ENCODE assay signal across 29 mouse cellular contexts in genomic region chr3:57223773-57224172, GRCm38 (mm10).
DNase-seq lines count a peak whose midpoint lies in the region; ATAC-seq and TF ChIP-seq lines count a peak whose summit lies in the region.
"Had no signal": no experiment of that assay in that cellular context is flagged by ENCODE, and none has a peak within 500 bp of the region (broad histone marks: within the 10 kb centered on the region; RNA-seq: fewer than 3 reads in every experiment).

No protein-coding gene starts in this region.

- no peaks in the 10 kb centered on the region for H3K36me3 ChIP-seq in hindbrain, embryonic 13.5 days
- no peaks in the 10 kb centered on the region for H3K36me3 ChIP-seq in hindbrain, embryonic 12.5 days
- no peaks in the 10 kb centered on the region for H3K36me3 ChIP-seq in midbrain, embryonic 15.5 days (replicated peaks)
- no peaks in the 10 kb centered on the region for H3K36me3 ChIP-seq in midbrain, embryonic 10.5 days
- no peaks in the 10 kb centered on the region for H3K36me3 ChIP-seq in midbrain, postnatal 0 days (ENCODE audit: insufficient read depth, low read length)
- H3K36me3 ChIP-seq in liver, postnatal 0 days (replicated peaks; ENCODE audit: insufficient read depth, low read length) = no peaks in the 10 kb centered on the region
- H3K36me3 ChIP-seq: embryonic facial prominence, embryonic 10.5 days; embryonic facial prominence, embryonic 15.5 days; heart, embryonic 10.5 days; heart, embryonic 15.5 days; neural tube, embryonic 12.5 days had no signal

- WGBS in hindbrain, embryonic 13.5 days = 49% methylated on average over 2 of the region's 2 CpGs
- WGBS in hindbrain, embryonic 12.5 days = 61% methylated on average over 2 of the region's 2 CpGs
- WGBS in midbrain, embryonic 15.5 days = 30% methylated on average over 2 of the region's 2 CpGs
- 63% methylated on average over 2 of the region's 2 CpGs for WGBS in midbrain, embryonic 10.5 days
- WGBS in midbrain, postnatal 0 days = 34% methylated on average over 2 of the region's 2 CpGs
- 68% methylated on average over 2 of the region's 2 CpGs for WGBS in liver, postnatal 0 days (ENCODE audit: insufficient replicate concordance)

- H3K4me1 ChIP-seq in hindbrain, embryonic 13.5 days (replicated peaks) = 0 out of 2 replicates have a peak, but pooled peaks cover 3% of the 10 kb centered on the region
- H3K4me1 ChIP-seq in hindbrain, embryonic 12.5 days = no peaks in the 10 kb centered on the region
- H3K4me1 ChIP-seq in midbrain, embryonic 15.5 days = no peaks in the 10 kb centered on the region
- H3K4me1 ChIP-seq in midbrain, embryonic 10.5 days = no peaks in the 10 kb centered on the region
- H3K4me1 ChIP-seq in midbrain, postnatal 0 days (ENCODE audit: insufficient read depth, low read length) = no peaks in the 10 kb centered on the region
- H3K4me1 ChIP-seq in liver, postnatal 0 days (ENCODE audit: insufficient read depth) = no peaks in the 10 kb centered on the region
- H3K4me1 ChIP-seq: embryonic facial prominence, embryonic 10.5 days; embryonic facial prominence, embryonic 15.5 days; heart, embryonic 10.5 days; heart, embryonic 15.5 days; neural tube, embryonic 12.5 days had no signal

- no peak overlapping the region for H3K27ac ChIP-seq in hindbrain, embryonic 13.5 days
- H3K27ac ChIP-seq in hindbrain, embryonic 12.5 days = no peak overlapping the region
- H3K27ac ChIP-seq in midbrain, embryonic 15.5 days = no peak overlapping the region
- no peak overlapping the region for H3K27ac ChIP-seq in midbrain, embryonic 10.5 days (replicated peaks)
- H3K27ac ChIP-seq in midbrain, postnatal 0 days (ENCODE audit: low read depth, low read length) = no peak overlapping the region
- H3K27ac ChIP-seq in liver, postnatal 0 days (ENCODE audit: low read depth) = no peak overlapping the region
- H3K27ac ChIP-seq: embryonic facial prominence, embryonic 10.5 days; embryonic facial prominence, embryonic 15.5 days; heart, embryonic 10.5 days; heart, embryonic 15.5 days; liver, embryonic 14.5 days; neural tube, embryonic 12.5 days; stomach, postnatal 0 days had no signal

- ATAC-seq in hindbrain, embryonic 13.5 days (ENCODE audit: low FRiP score) = peak; percentile 57; the same call in 1 of the 2 replicates
- no peak for ATAC-seq in hindbrain, embryonic 12.5 days (ENCODE audit: low FRiP score)
- ATAC-seq in midbrain, embryonic 15.5 days (replicated peaks) = peak; percentile 76; the same call in 1 of the 2 replicates
- ATAC-seq in midbrain, postnatal 0 days (ENCODE audit: low FRiP score) = peak; percentile 65
- ATAC-seq in liver, postnatal 0 days = no peak
- ATAC-seq: inflammation-experienced regulatory T-cells, adult 6 months had no signal

- TF ChIP-seq CTCF in midbrain, postnatal 0 days (IDR thresholded peaks at IDR 0.05) = no peak
- TF ChIP-seq CTCF in liver, postnatal 0 days (IDR thresholded peaks at IDR 0.05; ENCODE audit: low read depth) = no peak

- no peaks in the 10 kb centered on the region for H3K27me3 ChIP-seq in hindbrain, embryonic 13.5 days
- H3K27me3 ChIP-seq in hindbrain, embryonic 12.5 days = no peaks in the 10 kb centered on the region
- no peaks in the 10 kb centered on the region for H3K27me3 ChIP-seq in midbrain, embryonic 15.5 days (replicated peaks)
- H3K27me3 ChIP-seq in midbrain, embryonic 10.5 days (ENCODE audit: low read depth, poor library complexity, severe bottlenecking) = no peaks in the 10 kb centered on the region
- H3K27me3 ChIP-seq in midbrain, postnatal 0 days (ENCODE audit: insufficient read depth, low read length) = no peaks in the 10 kb centered on the region
- H3K27me3 ChIP-seq in liver, postnatal 0 days (ENCODE audit: insufficient read depth, low read length) = no peaks in the 10 kb centered on the region
- H3K27me3 ChIP-seq: embryonic facial prominence, embryonic 15.5 days; heart, embryonic 15.5 days; neural tube, embryonic 12.5 days had no signal

- H3K9ac ChIP-seq in hindbrain, embryonic 13.5 days = no peak overlapping the region
- H3K9ac ChIP-seq in hindbrain, embryonic 12.5 days = no peak overlapping the region
- H3K9ac ChIP-seq in midbrain, embryonic 15.5 days = no peak overlapping the region
- H3K9ac ChIP-seq in midbrain, postnatal 0 days (replicated peaks; ENCODE audit: low read length, poor library complexity, severe bottlenecking) = no peak overlapping the region
- no peak overlapping the region for H3K9ac ChIP-seq in liver, postnatal 0 days (replicated peaks)
- H3K9ac ChIP-seq: embryonic facial prominence, embryonic 15.5 days; heart, embryonic 15.5 days; liver, embryonic 14.5 days; lung, embryonic 14.5 days; neural tube, embryonic 12.5 days had no signal

- no peaks in the 10 kb centered on the region for H3K9me3 ChIP-seq in hindbrain, embryonic 13.5 days
- H3K9me3 ChIP-seq in hindbrain, embryonic 12.5 days (replicated peaks) = no peaks in the 10 kb centered on the region
- H3K9me3 ChIP-seq in midbrain, embryonic 15.5 days = no peaks in the 10 kb centered on the region
- H3K9me3 ChIP-seq in midbrain, embryonic 10.5 days (replicated peaks) = no peaks in the 10 kb centered on the region
- H3K9me3 ChIP-seq in midbrain, postnatal 0 days (ENCODE audit: low read length) = no peaks in the 10 kb centered on the region
- H3K9me3 ChIP-seq in liver, postnatal 0 days (ENCODE audit: low read length) = no peaks in the 10 kb centered on the region
- H3K9me3 ChIP-seq: embryonic facial prominence, embryonic 10.5 days; embryonic facial prominence, embryonic 15.5 days; heart, embryonic 10.5 days; heart, embryonic 15.5 days; neural tube, embryonic 12.5 days had no signal

- no peak for DNase-seq in midbrain, embryonic 10.5 days (ENCODE audit: low spot score)
- peak; percentile 40 for DNase-seq in brain, adult 2 months (ENCODE audit: low read depth, low spot score)
- DNase-seq in midbrain, postnatal 0 days (ENCODE audit: low spot score) = peak; percentile 43
- DNase-seq in liver, postnatal 0 days = no peak
- DNase-seq: adrenal gland, postnatal 10 days; B cell, adult 2 months; cerebellum, adult 18-20 months; cerebellum, postnatal 25 days; gastrocnemius, postnatal 25 days; heart, adult 11 months; kidney, adult 11 months; kidney, postnatal 14 days; layer of hippocampus, adult 9-11 months; liver; lung, embryonic 14.5 days; lung, postnatal 14 days; right cerebral cortex, postnatal 4 days; thymus, postnatal 4 days had no signal

- no peak overlapping the region for H3K4me3 ChIP-seq in hindbrain, embryonic 13.5 days
- no peak overlapping the region for H3K4me3 ChIP-seq in hindbrain, embryonic 12.5 days
- no peak overlapping the region for H3K4me3 ChIP-seq in midbrain, embryonic 15.5 days
- no peak overlapping the region for H3K4me3 ChIP-seq in midbrain, embryonic 10.5 days
- no peak overlapping the region for H3K4me3 ChIP-seq in midbrain, postnatal 0 days (ENCODE audit: low read depth, low read length)
- no peak overlapping the region for H3K4me3 ChIP-seq in liver, postnatal 0 days (ENCODE audit: low read depth, low read length)
- H3K4me3 ChIP-seq: embryonic facial prominence, embryonic 10.5 days; embryonic facial prominence, embryonic 15.5 days; heart, embryonic 10.5 days; heart, embryonic 15.5 days; neural tube, embryonic 12.5 days had no signal

- no peak overlapping the region for H3K4me2 ChIP-seq in hindbrain, embryonic 13.5 days
- no peak overlapping the region for H3K4me2 ChIP-seq in hindbrain, embryonic 12.5 days (replicated peaks)
- H3K4me2 ChIP-seq in midbrain, embryonic 15.5 days = no peak overlapping the region
- H3K4me2 ChIP-seq in midbrain, postnatal 0 days (ENCODE audit: low read depth, low read length, poor library complexity, severe bottlenecking) = no peak overlapping the region
- H3K4me2 ChIP-seq in liver, postnatal 0 days (ENCODE audit: low read depth, low read length) = no peak overlapping the region
- H3K4me2 ChIP-seq: embryonic facial prominence, embryonic 15.5 days; heart, embryonic 15.5 days; lung, embryonic 14.5 days; neural tube, embryonic 12.5 days had no signal

- TF ChIP-seq EP300 in liver, postnatal 0 days (IDR thresholded peaks at IDR 0.05; ENCODE audit: low read depth) = no peak

Comparison
In these comparisons a context has a peak if more than half of its experiments do, and no peak if none do; other contexts are left out.
1. ATAC-seq: peak in hindbrain, embryonic 13.5 days (single experiment), midbrain, embryonic 15.5 days (single experiment) and midbrain, postnatal 0 days (single experiment); none in hindbrain, embryonic 12.5 days (single experiment) and liver, postnatal 0 days (single experiment).
2. DNase-seq: peak in brain, adult 2 months (single experiment) and midbrain, postnatal 0 days (single experiment); none in midbrain, embryonic 10.5 days (single experiment) and liver, postnatal 0 days (single experiment).